Mouse (Mus musculus): ENCODE measurements around the gene Gm13695.
"Not testable (repeated sequence)": the region's sequence is repeated elsewhere in the genome, so short reads cannot be mapped to it uniquely, and the experiment has no call there.

The Gm13695 gene

DNA sequence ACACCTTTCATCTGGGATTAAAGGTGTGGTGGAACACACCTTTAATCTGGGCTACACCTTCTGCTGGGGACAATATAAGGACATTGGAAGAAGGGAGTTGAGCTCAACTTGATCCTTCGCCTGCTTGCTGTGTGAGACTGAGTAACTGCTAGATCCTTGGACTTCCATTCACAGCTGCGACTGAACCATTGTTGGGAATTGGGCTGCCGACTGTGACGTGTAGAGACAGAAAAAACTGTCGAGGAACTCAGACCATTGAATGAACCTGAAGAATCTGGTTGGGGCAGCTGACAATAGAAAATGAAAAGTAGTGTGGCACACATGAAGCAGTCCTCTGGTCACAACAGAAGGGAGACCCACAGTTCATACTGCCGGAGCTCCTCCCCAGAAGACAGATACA is at the start of gene Gm13695:
TSS of gene Gm13695 (plus strand) at position 301 of the 400 bp plus-strand sequence.
- DNase-seq, result not testable (repeated sequence)

DNA sequence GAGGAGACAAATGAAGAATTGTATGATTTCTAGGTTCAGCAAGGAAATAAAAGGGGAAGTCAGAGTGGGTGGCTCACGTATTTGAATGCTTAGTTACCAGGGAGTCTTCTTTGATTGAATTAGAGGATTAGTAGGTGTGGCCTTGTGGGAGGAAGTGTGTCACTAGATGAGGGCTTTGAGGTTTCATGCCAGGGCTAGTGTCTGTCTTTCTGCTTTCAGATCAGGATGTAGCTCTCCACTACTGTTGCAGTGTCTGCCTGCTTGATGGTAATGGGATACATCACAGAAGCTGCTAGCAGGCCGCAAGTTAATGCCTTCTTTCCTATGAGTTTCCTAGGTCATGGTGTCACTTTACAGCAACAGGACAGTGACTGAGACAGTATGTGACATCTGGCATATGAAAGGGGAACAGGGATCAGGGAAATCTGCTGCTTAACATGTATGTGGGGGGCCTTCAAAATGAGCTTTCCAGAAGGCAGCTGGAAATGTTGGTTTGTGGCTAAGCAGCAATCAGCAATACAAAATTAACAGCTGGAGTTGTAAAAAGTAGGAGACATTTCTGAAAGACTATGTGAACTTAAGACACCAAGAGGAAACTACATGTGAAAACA is 37.5 kb upstream of the Gm13695 start:
- DNase-seq, result no peak

DNA sequence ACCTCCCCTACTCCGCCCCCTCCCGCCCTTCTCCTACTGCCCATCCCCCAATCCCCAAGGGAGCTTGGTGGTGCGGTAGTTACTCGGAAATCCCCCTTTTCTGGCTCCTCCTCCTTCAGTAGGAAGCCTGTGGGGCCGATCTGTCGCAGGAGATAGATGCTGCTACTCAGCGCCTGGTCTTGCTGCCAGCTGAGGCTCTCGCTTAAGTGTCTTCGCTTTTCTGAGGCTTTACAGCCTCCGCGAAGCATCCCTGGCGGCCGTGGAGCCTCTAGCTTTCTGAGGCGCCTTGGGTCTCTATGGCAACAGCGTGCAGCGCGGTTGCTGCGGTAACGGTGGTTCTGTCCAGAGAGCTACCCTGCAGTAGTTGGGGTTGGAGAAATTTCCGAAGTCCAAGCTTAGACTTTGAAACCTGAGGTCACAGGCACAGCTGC is 26.2 kb upstream of the Gm13695 start, which contains the start of gene Zswim2:
TSS of gene Zswim2 (minus strand) at position 298 of the 431 bp plus-strand sequence.
- DNase-seq, result no peak

DNA sequence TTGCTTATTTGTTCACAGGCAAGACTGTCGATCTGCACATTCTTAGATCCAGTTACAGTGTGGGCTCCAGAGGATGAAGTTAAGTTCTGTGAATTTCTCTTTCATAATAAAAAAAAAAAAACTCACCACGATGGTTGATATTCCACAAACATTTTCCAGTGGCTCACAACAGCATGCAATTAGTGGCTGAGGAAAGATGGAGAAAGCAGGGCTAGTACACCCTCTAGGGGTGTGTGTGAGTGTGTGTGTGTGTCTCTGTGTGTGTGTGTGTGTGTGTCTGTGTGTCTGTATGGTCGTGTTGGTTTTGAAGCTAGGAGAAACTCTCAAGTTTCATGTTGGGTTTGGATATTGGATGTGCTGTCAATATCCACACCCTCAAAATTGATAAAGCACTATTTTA is 25.7 kb upstream of the Gm13695 start:
- no peak for DNase-seq

DNA sequence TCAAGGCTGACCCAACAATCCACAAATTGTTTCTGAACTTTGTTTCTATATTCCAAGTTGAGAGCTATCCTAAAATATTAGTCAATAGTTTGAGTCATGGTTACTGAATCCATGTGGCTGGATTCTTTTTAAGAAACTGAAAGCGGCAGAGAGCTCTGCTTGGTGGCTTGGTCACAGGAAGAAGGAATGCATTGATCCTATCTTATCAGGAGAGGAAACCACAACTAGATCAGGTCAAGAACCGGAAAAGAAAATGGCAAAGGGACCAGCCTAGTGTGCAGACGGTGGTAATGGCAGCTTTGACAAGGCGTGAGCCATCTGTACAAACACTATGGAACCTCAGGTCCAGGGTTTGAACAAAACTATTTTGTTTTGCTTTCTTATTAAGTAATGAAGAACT is 25.3 kb upstream of the Gm13695 start:
- DNase-seq, result no peak

DNA sequence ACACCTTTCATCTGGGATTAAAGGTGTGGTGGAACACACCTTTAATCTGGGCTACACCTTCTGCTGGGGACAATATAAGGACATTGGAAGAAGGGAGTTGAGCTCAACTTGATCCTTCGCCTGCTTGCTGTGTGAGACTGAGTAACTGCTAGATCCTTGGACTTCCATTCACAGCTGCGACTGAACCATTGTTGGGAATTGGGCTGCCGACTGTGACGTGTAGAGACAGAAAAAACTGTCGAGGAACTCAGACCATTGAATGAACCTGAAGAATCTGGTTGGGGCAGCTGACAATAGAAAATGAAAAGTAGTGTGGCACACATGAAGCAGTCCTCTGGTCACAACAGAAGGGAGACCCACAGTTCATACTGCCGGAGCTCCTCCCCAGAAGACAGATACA is 11.7 kb upstream of the Gm13695 start, which contains the start of gene Gm13698:
TSS of gene Gm13698 (plus strand) at position 301 of the 400 bp plus-strand sequence.
- not testable (repeated sequence) for DNase-seq

DNA sequence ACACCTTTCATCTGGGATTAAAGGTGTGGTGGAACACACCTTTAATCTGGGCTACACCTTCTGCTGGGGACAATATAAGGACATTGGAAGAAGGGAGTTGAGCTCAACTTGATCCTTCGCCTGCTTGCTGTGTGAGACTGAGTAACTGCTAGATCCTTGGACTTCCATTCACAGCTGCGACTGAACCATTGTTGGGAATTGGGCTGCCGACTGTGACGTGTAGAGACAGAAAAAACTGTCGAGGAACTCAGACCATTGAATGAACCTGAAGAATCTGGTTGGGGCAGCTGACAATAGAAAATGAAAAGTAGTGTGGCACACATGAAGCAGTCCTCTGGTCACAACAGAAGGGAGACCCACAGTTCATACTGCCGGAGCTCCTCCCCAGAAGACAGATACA is 5.9 kb upstream of the Gm13695 start, which contains the start of gene Gm13693:
TSS of gene Gm13693 (plus strand) at position 301 of the 400 bp plus-strand sequence.
- DNase-seq, result not testable (repeated sequence)

DNA sequence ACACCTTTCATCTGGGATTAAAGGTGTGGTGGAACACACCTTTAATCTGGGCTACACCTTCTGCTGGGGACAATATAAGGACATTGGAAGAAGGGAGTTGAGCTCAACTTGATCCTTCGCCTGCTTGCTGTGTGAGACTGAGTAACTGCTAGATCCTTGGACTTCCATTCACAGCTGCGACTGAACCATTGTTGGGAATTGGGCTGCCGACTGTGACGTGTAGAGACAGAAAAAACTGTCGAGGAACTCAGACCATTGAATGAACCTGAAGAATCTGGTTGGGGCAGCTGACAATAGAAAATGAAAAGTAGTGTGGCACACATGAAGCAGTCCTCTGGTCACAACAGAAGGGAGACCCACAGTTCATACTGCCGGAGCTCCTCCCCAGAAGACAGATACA is 5.7 kb downstream of the Gm13695 start, which contains the start of gene Gm13696:
TSS of gene Gm13696 (plus strand) at position 301 of the 400 bp plus-strand sequence.
- DNase-seq, result not testable (repeated sequence)

DNA sequence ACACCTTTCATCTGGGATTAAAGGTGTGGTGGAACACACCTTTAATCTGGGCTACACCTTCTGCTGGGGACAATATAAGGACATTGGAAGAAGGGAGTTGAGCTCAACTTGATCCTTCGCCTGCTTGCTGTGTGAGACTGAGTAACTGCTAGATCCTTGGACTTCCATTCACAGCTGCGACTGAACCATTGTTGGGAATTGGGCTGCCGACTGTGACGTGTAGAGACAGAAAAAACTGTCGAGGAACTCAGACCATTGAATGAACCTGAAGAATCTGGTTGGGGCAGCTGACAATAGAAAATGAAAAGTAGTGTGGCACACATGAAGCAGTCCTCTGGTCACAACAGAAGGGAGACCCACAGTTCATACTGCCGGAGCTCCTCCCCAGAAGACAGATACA is 11.5 kb downstream of the Gm13695 start, which contains the start of gene Gm13694:
TSS of gene Gm13694 (plus strand) at position 301 of the 400 bp plus-strand sequence.
- not testable (repeated sequence) for DNase-seq

DNA sequence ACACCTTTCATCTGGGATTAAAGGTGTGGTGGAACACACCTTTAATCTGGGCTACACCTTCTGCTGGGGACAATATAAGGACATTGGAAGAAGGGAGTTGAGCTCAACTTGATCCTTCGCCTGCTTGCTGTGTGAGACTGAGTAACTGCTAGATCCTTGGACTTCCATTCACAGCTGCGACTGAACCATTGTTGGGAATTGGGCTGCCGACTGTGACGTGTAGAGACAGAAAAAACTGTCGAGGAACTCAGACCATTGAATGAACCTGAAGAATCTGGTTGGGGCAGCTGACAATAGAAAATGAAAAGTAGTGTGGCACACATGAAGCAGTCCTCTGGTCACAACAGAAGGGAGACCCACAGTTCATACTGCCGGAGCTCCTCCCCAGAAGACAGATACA is 17.3 kb downstream of the Gm13695 start, which contains the start of gene Gm13697:
TSS of gene Gm13697 (plus strand) at position 301 of the 400 bp plus-strand sequence.
- DNase-seq, result not testable (repeated sequence)

DNA sequence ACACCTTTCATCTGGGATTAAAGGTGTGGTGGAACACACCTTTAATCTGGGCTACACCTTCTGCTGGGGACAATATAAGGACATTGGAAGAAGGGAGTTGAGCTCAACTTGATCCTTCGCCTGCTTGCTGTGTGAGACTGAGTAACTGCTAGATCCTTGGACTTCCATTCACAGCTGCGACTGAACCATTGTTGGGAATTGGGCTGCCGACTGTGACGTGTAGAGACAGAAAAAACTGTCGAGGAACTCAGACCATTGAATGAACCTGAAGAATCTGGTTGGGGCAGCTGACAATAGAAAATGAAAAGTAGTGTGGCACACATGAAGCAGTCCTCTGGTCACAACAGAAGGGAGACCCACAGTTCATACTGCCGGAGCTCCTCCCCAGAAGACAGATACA is 23.1 kb downstream of the Gm13695 start, which contains the start of gene Gm13691:
TSS of gene Gm13691 (plus strand) at position 301 of the 400 bp plus-strand sequence.
- not testable (repeated sequence) for DNase-seq

DNA sequence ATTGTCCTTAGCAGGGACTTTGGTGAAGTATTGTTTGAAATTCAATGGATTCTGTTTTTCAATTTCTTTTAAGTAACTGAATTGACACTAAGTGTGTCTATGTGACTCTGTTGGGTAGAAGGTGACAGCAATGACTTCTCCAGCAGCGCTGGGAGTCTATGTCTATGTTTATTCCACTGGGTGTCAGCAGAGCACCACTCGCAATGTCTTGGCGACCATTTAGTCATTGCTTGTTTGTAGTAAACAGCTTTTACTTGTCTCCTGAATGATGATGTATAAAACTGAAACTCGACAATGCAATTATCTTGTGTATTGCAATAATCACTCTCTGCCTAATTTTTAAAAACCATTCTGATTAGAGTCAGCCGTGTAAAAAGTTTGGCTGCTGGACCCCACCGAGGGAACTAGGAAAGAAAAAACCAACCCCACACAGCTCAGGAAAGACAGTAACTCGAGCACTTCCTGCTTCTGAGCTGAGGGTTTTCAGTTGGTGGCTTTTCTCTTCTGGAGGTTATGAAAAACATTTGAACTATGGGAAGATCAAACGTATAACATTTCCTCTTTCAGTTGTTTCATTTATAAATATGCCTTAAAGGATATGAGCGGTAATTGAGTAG is 26.6 kb downstream of the Gm13695 start:
- DNase-seq, result not testable (repeated sequence)

DNA sequence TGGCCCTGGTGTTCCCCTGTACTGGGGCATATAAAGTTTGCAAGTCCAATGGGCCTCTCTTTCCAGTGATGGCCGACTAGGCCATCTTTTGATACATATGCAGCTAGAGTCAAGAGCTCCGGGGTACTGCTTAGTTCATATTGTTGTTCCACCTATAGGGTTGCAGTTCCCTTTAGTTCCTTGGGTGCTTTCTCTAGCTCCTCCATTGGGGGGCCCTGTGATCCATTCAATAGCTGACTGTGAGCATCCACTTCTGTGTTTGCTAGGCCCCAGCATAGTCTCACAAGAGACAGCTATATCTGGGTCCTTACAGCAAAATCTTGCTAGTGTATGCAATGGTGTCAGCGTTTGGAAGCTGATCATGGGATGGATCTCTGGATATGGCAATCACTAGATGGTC is 27.4 kb downstream of the Gm13695 start:
- DNase-seq, result not testable (repeated sequence)

DNA sequence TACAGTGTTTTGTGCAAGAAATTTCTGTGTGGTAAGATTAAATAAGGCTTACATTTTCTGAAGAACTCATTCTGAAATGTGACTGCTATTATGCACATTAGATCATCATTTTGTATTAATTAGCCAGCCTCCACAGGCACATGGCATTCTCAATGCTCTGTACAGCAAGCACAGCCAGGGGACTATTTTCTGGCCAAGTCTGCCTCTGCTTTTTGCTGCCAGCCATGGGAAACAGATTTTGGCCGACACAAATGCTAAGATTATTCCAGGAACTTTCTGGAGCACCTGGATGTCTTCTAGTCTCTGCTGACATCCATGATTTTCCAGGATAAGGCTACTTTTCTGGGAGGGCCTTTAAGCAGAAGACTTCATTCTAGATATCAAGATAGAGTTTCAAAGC is 41.8 kb downstream of the Gm13695 start:
- no peak for DNase-seq

DNA sequence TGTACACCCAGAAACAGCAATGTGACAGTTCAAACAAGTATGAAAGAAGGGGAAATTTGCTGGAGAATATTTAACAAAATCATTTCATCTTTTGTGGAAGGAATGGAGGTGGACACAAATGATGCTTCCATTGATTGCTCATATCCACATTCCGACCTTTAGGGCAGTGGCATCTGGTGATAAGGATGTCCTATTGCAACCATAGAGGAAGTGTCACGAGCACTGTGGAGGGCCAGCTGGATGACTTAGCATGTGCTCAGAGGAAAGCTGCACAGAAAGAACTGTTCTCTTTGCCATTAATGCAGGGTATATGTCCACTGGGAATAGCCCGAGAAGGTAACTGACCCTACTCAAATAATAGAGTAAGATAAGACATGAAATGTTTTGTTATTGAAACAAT is 42.7 kb downstream of the Gm13695 start:
- DNase-seq, result no peak

DNA sequence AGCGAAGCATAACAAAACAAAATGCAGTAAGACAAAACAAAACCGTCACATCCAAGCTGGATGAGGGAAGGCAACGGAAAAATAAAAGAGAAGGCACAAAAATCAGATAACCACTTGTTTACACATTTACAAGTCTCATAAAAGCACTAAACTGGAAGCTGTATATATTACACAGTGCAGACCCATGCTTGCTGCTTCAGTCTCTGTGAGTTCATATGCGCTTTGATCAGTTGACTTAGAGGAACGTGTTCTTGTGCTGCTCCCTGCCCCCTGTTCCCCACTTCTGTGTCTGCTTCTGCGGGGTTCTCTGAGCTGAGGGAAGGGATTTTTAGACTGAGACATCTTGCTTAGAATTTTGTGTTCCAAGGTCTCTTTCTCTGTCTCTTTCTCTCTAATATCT is 47.5 kb downstream of the Gm13695 start:
- no peak for DNase-seq

DNA sequence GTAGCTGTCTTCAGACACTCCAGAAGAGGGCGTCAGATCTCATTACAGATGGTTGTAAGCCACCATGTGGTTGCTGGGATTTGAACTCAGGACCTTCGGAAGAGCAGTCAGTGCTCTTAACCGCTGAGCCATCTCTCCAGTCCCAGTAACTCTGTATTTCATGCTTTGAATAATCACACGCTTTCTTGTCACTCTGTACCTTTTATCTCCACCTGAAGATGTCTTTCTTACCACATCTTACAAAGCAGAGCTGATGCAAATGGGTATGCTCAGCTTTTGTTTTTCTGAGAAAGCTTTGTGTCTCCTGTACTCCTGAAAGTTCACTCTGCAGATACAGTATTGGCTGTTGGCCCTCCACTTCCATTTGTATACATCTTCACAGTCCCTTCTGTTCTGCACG is 49.2 kb downstream of the Gm13695 start:
- not testable (repeated sequence) for DNase-seq

DNA sequence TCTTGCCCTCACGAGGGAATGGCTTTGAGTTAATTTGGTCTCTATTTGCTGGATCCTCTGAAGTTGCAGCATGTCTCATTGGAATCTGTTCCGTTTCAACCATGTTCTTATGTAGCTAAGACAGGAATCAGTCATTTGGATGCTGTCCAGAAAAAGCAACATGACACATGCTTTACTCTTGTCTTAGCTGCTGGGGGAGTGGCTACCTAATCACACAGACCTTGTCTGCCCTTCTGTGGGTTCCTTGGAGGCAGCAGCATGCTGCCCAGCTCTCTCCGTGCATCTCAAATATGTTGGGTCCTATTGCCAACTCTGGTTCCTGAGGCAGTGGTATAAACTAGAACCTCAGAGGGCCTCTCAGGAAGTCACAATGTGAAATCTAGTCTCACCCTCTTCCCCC is 51.2 kb downstream of the Gm13695 start:
- DNase-seq, result no peak

Measured in lung, postnatal 14 days (tissue).